Mouse (Mus musculus): ENCODE measurements around the gene Spag7.

- peak; percentile 83 for TF ChIP-seq CTCF (IDR thresholded peaks at IDR 0.05; ENCODE audit: low read depth)
- TF ChIP-seq EP300 (IDR thresholded peaks at IDR 0.05; ENCODE audit: low read depth), result no peak
These were observed 43.7 kb downstream of the Spag7 start for GRCm38 (mm10) chr11:70625473-70625872.

All from liver, embryonic 14.5 days (tissue).